Mouse (Mus musculus) pancreas, adult 10 weeks (tissue): ENCODE results near the gene Smad3. TPM values are rescaled to one million over a fixed set of nuclear protein-coding genes. Genes with fewer than 3 reads are reported as not detected.

ENCODE experiments used
- polyA plus RNA-seq: library from polyadenylated mRNA; stranded (reverse); fragments of 350-450 nt; fragmentation: Illumina TruSeq; extraction: RNeasy Lipid Tissue Mini Kit (QIAGEN cat#74804); gene quantifications from one replicate; pipeline ENCODE4 v1.2.3, GENCODE M21; 2015; ENCODE audit warnings: low read depth, low replicate concordance; ENCODE audit not compliant: insufficient read depth

Smad3 gene
- polyA plus RNA-seq, result 3.6 TPM

GRCm38 (mm10) chr9:63757865-63758440, at the start of gene Smad3:
TSS of gene Smad3 (minus strand) at chr9:63757994.

GRCm38 (mm10) chr9:63602043-63602939, 155.5 kb downstream of the Smad3 start, which contains the start of the genes Iqch and Aagab:
TSS of gene Iqch (minus strand) at chr9:63602493.
TSS of gene Aagab (plus strand) at chr9:63602660.

Other genes starting within 250 kb of the Smad3 start
- not detected for gene Iqch, start 155.5 kb downstream of the Smad3 start, polyA plus RNA-seq
- gene Aagab, start 155.3 kb downstream of the Smad3 start, polyA plus RNA-seq, result 5.6 TPM